Mouse (Mus musculus) G1E (cell line): ENCODE data around the gene Nyap2. TPM values are rescaled to one million over a fixed set of nuclear protein-coding genes. Genes with fewer than 3 reads are reported as not detected.
"Not testable (repeated sequence)": the region's sequence is repeated elsewhere in the genome, so short reads cannot be mapped to it uniquely, and the experiment has no call there.

Experiments used
- ATAC-seq: 2 replicates; pipeline ENCODE4 v1.8.0; 2016; ENCODE audit warnings: mild to moderate bottlenecking; ENCODE audit not compliant: insufficient number of reproducible peaks, poor library complexity, low FRiP score, severe bottlenecking; ENCODE audit errors: extremely low read depth
- DNase-seq: peaks from one replicate; pipeline ENCODE4 v3.0.0; 2012; ENCODE audit warnings: low spot score
- H3K27me3 ChIP-seq: 2 replicates; pipeline ENCODE4 v1.6.1; 2012; ENCODE audit warnings: mild to moderate bottlenecking, low read length, inconsistent platforms; ENCODE audit not compliant: insufficient read depth
- H3K36me3 ChIP-seq: replicated peaks from 2 replicates; pipeline ENCODE3; 2012; ENCODE audit warnings: mild to moderate bottlenecking, inconsistent platforms
- H3K4me1 ChIP-seq: 2 replicates; pipeline ENCODE4 v1.6.1; 2012; ENCODE audit warnings: low read depth, low read length, inconsistent platforms, mixed read lengths; ENCODE audit not compliant: insufficient read depth
- H3K4me3 ChIP-seq: 2 replicates; pipeline ENCODE4 v1.5.1; 2012; ENCODE audit warnings: low read depth, mild to moderate bottlenecking, inconsistent platforms, low read length, moderate library complexity, mixed read lengths
- H3K9me3 ChIP-seq: replicated peaks from 2 replicates; pipeline ENCODE4 v1.6.1; 2012; ENCODE audit warnings: inconsistent platforms
- CTCF ChIP-seq: IDR thresholded peaks from 2 replicates; pipeline ENCODE4 v1.5.1; 2012; ENCODE audit warnings: low read depth, low read length, inconsistent platforms, mixed read lengths
- GATA1 ChIP-seq: IDR thresholded peaks from 2 replicates; pipeline ENCODE4 v1.6.1; 2012; ENCODE audit warnings: borderline replicate concordance, low read length, inconsistent platforms, mixed read lengths
- GATA2 ChIP-seq: IDR thresholded peaks from 2 replicates; pipeline ENCODE4 v1.6.1; 2012; ENCODE audit warnings: low read depth, low read length, inconsistent platforms, borderline replicate concordance
- POLR2AphosphoS5 ChIP-seq: IDR thresholded peaks from 2 replicates; pipeline ENCODE4 v1.6.1; 2012; ENCODE audit warnings: low read depth, low read length, inconsistent platforms; ENCODE audit not compliant: insufficient replicate concordance
- TAL1 ChIP-seq: conservative IDR thresholded peaks from 2 replicates; pipeline ENCODE4 v1.6.1; 2012; ENCODE audit warnings: low read depth, low read length, inconsistent platforms, mixed read lengths
- polyA plus RNA-seq: library from polyadenylated mRNA; stranded (reverse); fragments of >175 nt; gene quantifications from 2 replicates; pipeline ENCODE4 v1.2.3, GENCODE M21; 2012
- total RNA-seq, 2 experiments: library from RNA; stranded (forward) in 1 of 2; stranded (reverse) in 1 of 2; fragments of 200-1000 nt in 1 of 2; fragments of >200 nt in 1 of 2; fragmentation: Nextera tagmentation in 1 of 2; gene quantifications; 2 replicates each; pipeline ENCODE4 v1.2.3; 2014 to 2017

Gene Nyap2
- total and polyA plus RNA-seq, 3 experiments: 0.27 TPM; not detected in 2

- no peaks in the 10 kb centered on the region for H3K27me3 ChIP-seq
- no peaks in the 10 kb centered on the region for H3K36me3 ChIP-seq
- H3K4me3 ChIP-seq: no peak overlapping the region
- DNase-seq: no peak
- no peaks in the 10 kb centered on the region; the same call in 1 of the 2 replicates for H3K9me3 ChIP-seq
- no peak for ATAC-seq
- TF ChIP-seq TAL1 (no peak), POLR2AphosphoS5 (no peak), CTCF (no peak), GATA2 (no peak), GATA1 (no peak)
- H3K4me1 ChIP-seq: no peaks in the 10 kb centered on the region
Measured at GRCm38 (mm10) chr1:81231759-81232406, 155.1 kb downstream of the Nyap2 start.

DNA sequence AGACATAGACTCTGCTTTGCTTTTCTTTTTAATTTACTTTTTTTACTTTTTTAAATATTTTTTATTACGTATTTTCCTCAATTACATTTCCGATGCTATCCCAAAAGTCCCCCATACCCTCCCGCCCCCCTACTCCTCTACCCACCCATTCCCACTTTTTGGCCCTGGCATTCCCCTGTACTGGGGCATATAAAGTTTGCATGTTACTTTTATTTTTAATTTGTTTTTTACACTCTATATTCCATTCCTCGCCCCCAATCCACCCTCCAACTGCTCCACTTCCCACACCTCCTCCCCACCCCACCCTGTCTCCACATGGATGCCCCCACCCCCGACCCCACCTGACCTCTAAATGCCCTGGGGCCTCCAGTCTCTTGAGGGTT lies 155.6 kb downstream of the Nyap2 start:
- ATAC-seq, H3K9me3 ChIP-seq, H3K36me3 ChIP-seq, H3K27me3 ChIP-seq, H3K4me3 ChIP-seq, DNase-seq, H3K4me1 ChIP-seq: not testable (repeated sequence)

DNA sequence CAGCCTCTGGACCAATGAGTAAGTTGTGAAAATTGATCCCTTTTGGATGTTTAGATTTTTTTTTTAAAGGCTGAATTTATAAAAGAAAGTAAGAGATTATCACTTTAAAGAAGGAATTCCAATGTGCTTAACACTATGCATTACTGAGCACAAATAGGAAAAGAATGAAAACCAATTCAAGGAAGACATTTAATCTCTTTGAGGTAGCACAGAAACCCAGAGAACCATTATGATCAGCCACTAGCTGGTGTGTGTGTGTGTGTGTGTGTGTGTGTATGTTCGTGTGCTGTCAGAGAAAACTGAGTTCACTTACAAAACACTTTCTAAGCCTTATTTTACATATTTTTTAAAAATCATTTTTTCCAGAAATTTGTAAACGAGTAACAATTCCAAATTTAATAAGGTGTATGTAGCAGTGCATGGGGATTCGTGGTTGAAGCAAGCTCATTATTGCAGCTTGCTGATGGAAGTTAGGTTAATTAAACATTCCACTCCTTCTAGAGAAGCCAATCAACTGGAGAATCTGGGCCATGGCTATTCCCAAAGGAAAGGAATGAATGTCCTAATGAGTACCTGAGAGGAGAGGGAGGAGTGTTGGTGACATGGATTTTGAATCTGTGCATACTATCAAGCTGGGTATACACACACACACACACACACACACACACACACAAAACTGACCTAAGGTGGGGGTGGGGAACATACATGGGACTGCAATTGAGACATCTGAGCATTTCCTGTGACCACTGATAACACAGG lies 171.9 kb downstream of the Nyap2 start:
- Histone ChIP-seq H3K27me3 (no peaks in the 10 kb centered on the region), H3K36me3 (no peaks in the 10 kb centered on the region), H3K9me3 (peaks cover 19% of the 10 kb centered on the region), H3K4me1 (no peaks in the 10 kb centered on the region), H3K4me3 (no peak overlapping the region)
- ATAC-seq: no peak
- DNase-seq: no peak
- TF ChIP-seq POLR2AphosphoS5: no peak

GRCm38 (mm10) chr1:81250068-81250467 lies 173.3 kb downstream of the Nyap2 start:
- Histone ChIP-seq H3K4me3 (no peak overlapping the region), H3K27me3 (no peaks in the 10 kb centered on the region), H3K9me3 (peaks cover 17% of the 10 kb centered on the region), H3K36me3 (no peaks in the 10 kb centered on the region), H3K4me1 (no peaks in the 10 kb centered on the region)
- DNase-seq (no peak), ATAC-seq (no peak)
- TF ChIP-seq GATA1: no peak
- no peak for TF ChIP-seq POLR2AphosphoS5
- TF ChIP-seq CTCF: no peak
- no peak for TF ChIP-seq TAL1
- TF ChIP-seq GATA2: no peak

- ATAC-seq (no peak), DNase-seq (no peak)
- TF ChIP-seq TAL1 (no peak), GATA2 (no peak), GATA1 (no peak), POLR2AphosphoS5 (no peak), CTCF (no peak)
- H3K36me3 ChIP-seq: no peaks in the 10 kb centered on the region
- H3K4me1 ChIP-seq: no peaks in the 10 kb centered on the region
- H3K9me3 ChIP-seq: peaks cover 19% of the 10 kb centered on the region
- no peaks in the 10 kb centered on the region for H3K27me3 ChIP-seq
- H3K4me3 ChIP-seq: no peak overlapping the region
Measured at GRCm38 (mm10) chr1:81266441-81266840, 189.7 kb downstream of the Nyap2 start.

- H3K27me3 ChIP-seq: no peaks in the 10 kb centered on the region
- ATAC-seq: no peak
- no peak for TF ChIP-seq CTCF
- TF ChIP-seq GATA1: no peak
- no peak for TF ChIP-seq GATA2
- TF ChIP-seq TAL1: no peak
- TF ChIP-seq POLR2AphosphoS5: no peak
- H3K9me3 ChIP-seq: peaks cover 7% of the 10 kb centered on the region
- no peak overlapping the region for H3K4me3 ChIP-seq
- H3K4me1 ChIP-seq: no peaks in the 10 kb centered on the region
- H3K36me3 ChIP-seq: no peaks in the 10 kb centered on the region
- DNase-seq: no peak
Measured at GRCm38 (mm10) chr1:81280978-81281377, 204.2 kb downstream of the Nyap2 start.

DNA sequence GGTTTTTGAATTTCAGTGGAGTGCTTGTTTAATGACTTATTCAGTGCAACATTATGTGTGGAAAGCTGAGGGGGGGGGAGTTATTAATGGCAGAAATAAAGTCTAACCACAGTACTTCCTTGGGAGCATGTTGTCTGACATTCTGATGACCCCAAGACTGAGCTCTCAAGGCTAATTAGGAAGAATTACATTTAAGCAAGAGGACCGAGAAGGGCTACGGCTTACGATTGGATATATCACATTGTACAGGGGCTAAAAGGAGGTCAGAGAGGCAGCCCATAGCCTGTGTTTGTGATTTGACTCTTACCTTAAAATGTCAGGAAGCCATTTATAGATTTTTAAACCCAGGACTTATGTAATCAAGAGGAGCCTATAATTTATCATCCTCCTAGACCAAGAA lies 208.9 kb downstream of the Nyap2 start:
- H3K4me1 ChIP-seq: no peaks in the 10 kb centered on the region
- no peak for ATAC-seq
- DNase-seq: no peak
- no peak for TF ChIP-seq GATA2
- no peak for TF ChIP-seq TAL1
- TF ChIP-seq POLR2AphosphoS5: no peak
- no peak for TF ChIP-seq CTCF
- no peak for TF ChIP-seq GATA1
- H3K27me3 ChIP-seq: no peaks in the 10 kb centered on the region
- H3K36me3 ChIP-seq: no peaks in the 10 kb centered on the region
- H3K4me3 ChIP-seq: no peak overlapping the region
- H3K9me3 ChIP-seq: peaks cover 4% of the 10 kb centered on the region; the same call in 1 of the 2 replicates
